Mouse (Mus musculus): ENCODE measurements at regions not wholly inside any gene's neighbourhood (a gene's known extent, or its start where the extent isn't known, plus 50 kb on each side); places are given as distances from the start of the nearest gene placed in this dataset.

- TF ChIP-seq HCFC1 (IDR thresholded peaks at IDR 0.05; ENCODE audit: borderline replicate concordance, insufficient read depth, low read length) (no peak), MAFK (IDR thresholded peaks at IDR 0.05; ENCODE audit: insufficient read depth, low read depth, low read length) (no peak)
Observed at GRCm38 (mm10) chr12:15619521-15619920, 197.2 kb downstream of the Trib2 start.
